Mouse (Mus musculus) adrenal gland, postnatal 10 days (tissue): ENCODE results near the gene Zmym2. TPM values are rescaled to one million over a fixed set of nuclear protein-coding genes. Genes with fewer than 3 reads are reported as not detected.

ENCODE experiments used
- DNase-seq: peaks from one replicate; pipeline ENCODE4 v3.0.0; 2021; ENCODE audit warnings: mixed read lengths
- total RNA-seq, 2 experiments: library from RNA; stranded (reverse); gene quantifications; 2 replicates each; pipeline ENCODE4 v1.2.3; 2021

Gene Zmym2
- total RNA-seq, 2 experiments from 2014 or later = 42.5 to 55.0 TPM

- DNase-seq = no peak
These were observed 32.1 kb downstream of the Zmym2 start for GRCm38 (mm10) chr14:56918532-56918931.

GRCm38 (mm10) chr14:56935481-56935880 lies 49.0 kb downstream of the Zmym2 start:
- no peak for DNase-seq

DNA sequence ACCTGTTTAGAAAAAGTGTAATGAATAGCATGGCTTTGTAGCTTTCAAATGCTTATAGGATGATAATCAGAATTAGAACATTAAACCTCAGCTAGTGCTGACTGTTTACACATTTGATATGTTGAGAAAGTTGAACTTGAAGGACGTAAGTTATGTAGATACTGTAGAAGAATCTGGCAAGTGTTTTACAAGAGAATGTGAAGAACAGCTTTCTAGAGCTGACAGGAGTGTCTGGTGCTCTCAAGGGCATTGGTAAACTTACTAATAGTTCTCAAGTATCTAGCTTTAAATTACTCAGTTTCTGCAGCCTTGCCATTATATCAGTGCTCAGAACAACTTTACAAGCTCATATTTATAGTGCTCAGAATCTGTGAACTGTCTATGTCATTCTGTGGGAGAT lies 53.5 kb downstream of the Zmym2 start:
- no peak for DNase-seq

DNA sequence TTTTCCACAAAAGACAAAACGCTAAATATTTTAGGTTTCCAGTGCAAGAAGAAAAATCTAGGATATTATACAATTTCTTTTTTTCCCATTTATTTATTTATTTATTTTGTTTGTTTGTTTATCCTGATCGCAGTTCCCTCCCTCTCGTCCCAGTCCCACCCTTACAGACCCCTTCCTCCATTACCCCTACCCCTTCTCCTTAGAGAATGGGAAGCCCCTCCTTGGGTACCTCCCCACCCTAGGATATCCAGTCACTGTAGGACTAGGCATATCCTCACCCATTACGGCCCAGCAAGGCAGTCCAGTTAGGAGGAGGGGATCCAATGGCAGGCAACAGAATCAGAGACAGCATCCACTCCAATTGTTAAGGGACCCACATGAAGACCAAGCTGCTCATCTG lies 66.5 kb downstream of the Zmym2 start:
- DNase-seq = no peak

- DNase-seq = no peak
These were observed 67.9 kb downstream of the Zmym2 start for GRCm38 (mm10) chr14:56954393-56954792.

DNA sequence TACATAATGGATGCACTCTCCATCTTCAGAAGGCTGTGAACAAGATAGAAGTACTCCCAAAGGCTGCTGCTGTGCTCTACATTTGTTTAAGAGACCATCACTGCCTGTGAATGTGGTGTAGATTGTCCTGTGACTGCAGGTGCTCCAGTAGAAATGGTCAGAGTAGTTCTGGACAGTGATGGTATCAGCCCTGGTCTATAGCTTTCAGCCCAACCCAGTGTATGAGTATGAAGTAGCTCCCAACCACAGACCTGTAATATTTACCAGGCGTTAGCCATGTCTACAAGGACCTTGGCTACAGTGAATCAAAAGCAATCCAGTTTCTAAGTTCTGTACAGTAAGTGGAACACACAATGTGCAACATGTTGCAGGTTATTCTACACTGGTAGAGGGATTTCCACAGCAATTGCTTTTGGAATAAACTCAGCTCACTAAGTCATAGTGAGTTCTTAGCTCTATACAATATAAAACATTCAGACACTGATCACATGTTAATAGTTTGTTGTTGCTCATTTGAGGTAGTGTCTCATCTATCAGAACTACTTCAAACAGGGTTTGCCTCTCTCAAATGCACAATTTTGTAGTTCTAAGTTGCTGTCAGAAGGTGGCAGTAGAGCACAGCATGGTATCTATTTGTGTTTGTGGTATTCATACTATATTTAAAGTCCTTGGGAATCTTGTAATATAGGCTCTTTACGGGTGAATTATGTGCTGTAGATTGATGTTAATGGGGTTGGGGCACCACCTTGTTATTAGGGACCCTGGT lies 77.7 kb downstream of the Zmym2 start:
- peak; percentile 22 for DNase-seq

- DNase-seq = no peak
These were observed 83.2 kb downstream of the Zmym2 start for GRCm38 (mm10) chr14:56969653-56970052.

DNA sequence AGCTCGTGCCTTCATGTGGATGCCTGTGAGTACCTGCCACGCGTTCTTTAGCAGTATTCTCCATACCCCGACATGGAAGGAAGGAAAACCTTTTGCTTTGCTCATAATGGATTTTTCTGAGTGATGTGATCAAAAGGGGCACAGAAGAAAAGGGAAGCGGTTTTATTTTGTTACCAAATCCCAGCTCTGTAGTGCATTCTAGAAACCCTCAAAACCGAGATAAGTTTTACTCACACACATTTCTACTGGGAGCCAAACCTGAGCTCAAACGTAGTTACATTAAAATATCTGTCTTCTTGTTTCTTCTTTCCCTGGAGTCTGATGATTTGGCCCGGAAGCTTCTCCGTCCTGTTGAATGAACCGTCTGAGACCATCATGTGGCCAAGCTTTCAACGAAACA lies 83.7 kb downstream of the Zmym2 start:
- no peak for DNase-seq

GRCm38 (mm10) chr14:56978045-56978655 lies 91.7 kb downstream of the Zmym2 start:
- DNase-seq = no peak

GRCm38 (mm10) chr14:56988621-56989020 lies 102.2 kb downstream of the Zmym2 start:
- no peak for DNase-seq

Other genes with a start within 250 kb of the Zmym2 start
- gene Mphosph8, start 218.4 kb upstream of the Zmym2 start, total RNA-seq = 10 to 100 TPM; 22.0 to 25.1 TPM
- 10 to 100 TPM; 22.6 to 32.8 TPM for gene Pspc1, start 108.3 kb upstream of the Zmym2 start, total RNA-seq
- gene Zmym5, start 74.9 kb upstream of the Zmym2 start, total RNA-seq = 10 to 100 TPM; 29.3 to 32.9 TPM
- gene Gja3, start 171.4 kb downstream of the Zmym2 start, total RNA-seq = 1 to 10 TPM in 1 of 2 experiments, under 1 TPM in 1; 0.15 to 1.0 TPM
- 10 to 100 TPM in 1 of 2 experiments, 1 to 10 TPM in 1; 8.1 to 17.6 TPM for gene Gjb2, start 218.0 kb downstream of the Zmym2 start, total RNA-seq
- gene Gm4491, start 229.2 kb downstream of the Zmym2 start, total RNA-seq = not detected
- gene Gjb6, start 247.0 kb downstream of the Zmym2 start, total RNA-seq = not detected